Mouse (Mus musculus) cerebellum, postnatal 36 days (tissue): ENCODE measurements around the gene Gm20388.

ENCODE experiments used
- DNase-seq, 2 experiments: peaks; one replicate each; pipeline ENCODE4 v3.0.0; 2021 to 2022; ENCODE audit warnings: mixed read lengths in 2 of 2

Gm20388 gene

GRCm38 (mm10) chr8:122266867-122267266 lies 2356.2 kb downstream of the Gm20388 start:
- DNase-seq = peak in 1 of 2 experiments; percentile 39

GRCm38 (mm10) chr8:122268861-122269260 lies 2358.2 kb downstream of the Gm20388 start:
- no peak for DNase-seq

- DNase-seq = peak; percentile 85 to 89
Measured at GRCm38 (mm10) chr8:122269404-122269803, 2358.8 kb downstream of the Gm20388 start.

GRCm38 (mm10) chr8:122270555-122270954 lies 2359.9 kb downstream of the Gm20388 start:
- no peak for DNase-seq

GRCm38 (mm10) chr8:122273152-122273551 lies 2362.5 kb downstream of the Gm20388 start:
- peak; percentile 76 to 79 for DNase-seq

- no peak for DNase-seq
Measured at GRCm38 (mm10) chr8:122273826-122274225, 2363.2 kb downstream of the Gm20388 start.

GRCm38 (mm10) chr8:122274651-122275391 lies 2364.2 kb downstream of the Gm20388 start:
- no peak for DNase-seq

GRCm38 (mm10) chr8:122276308-122276707 lies 2365.7 kb downstream of the Gm20388 start:
- DNase-seq = no peak

- DNase-seq = no peak
Measured at GRCm38 (mm10) chr8:122277204-122277995, 2366.8 kb downstream of the Gm20388 start.

- no peak for DNase-seq
Measured at GRCm38 (mm10) chr8:122280156-122280555, 2369.5 kb downstream of the Gm20388 start.

GRCm38 (mm10) chr8:122280588-122281316 lies 2370.1 kb downstream of the Gm20388 start:
- no peak for DNase-seq

GRCm38 (mm10) chr8:122281317-122282034 lies 2370.8 kb downstream of the Gm20388 start:
- peak; percentile 98 for DNase-seq

GRCm38 (mm10) chr8:122282035-122282358 lies 2371.4 kb downstream of the Gm20388 start, which contains the start of gene Zfpm1:
Zfpm1 (plus strand) TSS chr8:122282141.
- DNase-seq = no peak

GRCm38 (mm10) chr8:122282501-122283355 lies 2372.1 kb downstream of the Gm20388 start:
- no peak for DNase-seq

GRCm38 (mm10) chr8:122283356-122284202 lies 2372.9 kb downstream of the Gm20388 start:
- DNase-seq = no peak

- peak; percentile 47 to 53 for DNase-seq
Measured at GRCm38 (mm10) chr8:122284203-122284658, 2373.6 kb downstream of the Gm20388 start.

- DNase-seq = no peak
Measured at GRCm38 (mm10) chr8:122284659-122285261, 2374.1 kb downstream of the Gm20388 start.

GRCm38 (mm10) chr8:122285727-122286126 lies 2375.1 kb downstream of the Gm20388 start:
- peak in 1 of 2 experiments; percentile 39 for DNase-seq

- DNase-seq = no peak
Measured at GRCm38 (mm10) chr8:122286899-122287298, 2376.3 kb downstream of the Gm20388 start.

- DNase-seq = no peak
Measured at GRCm38 (mm10) chr8:122287742-122288141, 2377.1 kb downstream of the Gm20388 start.
